ENCODE assay signal across 19 mouse cellular contexts in the genomic region with DNA sequence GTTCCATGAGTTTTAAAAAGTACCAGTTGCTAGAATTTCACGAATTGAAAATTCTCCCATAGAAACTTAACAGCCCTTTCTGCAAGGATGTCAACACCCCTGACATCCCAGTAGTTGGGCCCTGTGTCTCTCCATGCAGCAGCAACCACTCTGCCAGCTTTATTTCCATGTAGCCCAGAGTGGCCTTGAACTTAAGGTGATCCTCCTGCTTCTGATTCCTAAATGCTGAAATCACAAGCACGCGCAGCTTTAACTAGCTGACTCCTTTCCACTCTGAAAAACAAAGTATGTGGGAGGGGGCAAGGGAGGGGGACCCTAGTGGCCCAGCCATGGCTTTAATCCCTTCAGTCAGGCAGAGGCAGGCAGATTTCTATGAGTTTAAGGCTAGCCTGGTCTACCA. TPM values are rescaled to one million over a fixed set of nuclear protein-coding genes. Genes with fewer than 3 reads are reported as not detected.
"Had no signal": no experiment of that assay in that cellular context is flagged by ENCODE, and none has a peak within 500 bp of the region (broad histone marks: within the 10 kb centered on the region; RNA-seq: fewer than 3 reads in every experiment).

No protein-coding gene starts in this region.

- DNase-seq: retina, postnatal 1 day; right cerebral cortex, adult 18-20 months; right cerebral cortex, postnatal 14 days; right cerebral cortex, postnatal 25 days; right cerebral cortex, postnatal 4 days; spleen, adult 18-20 months; thymus, adult 18-20 months; thymus, adult 2 months; thymus, postnatal 14 days; thymus, postnatal 25 days; thymus, postnatal 36 days; thymus, postnatal 4 days had no signal

RNA-seq across cellular contexts. Expression of a gene that starts 26.7 kb away (rescaled TPM):
- total RNA-seq: neutrophil, adult 5-6 weeks had no signal
- polyA plus RNA-seq: small intestine, adult 2 months; spleen, adult 2 months; stomach, embryonic 14.5 days; stomach, embryonic 15.5 days; stomach, embryonic 16.5 days; urinary bladder, adult 2 months had no signal
